Mouse (Mus musculus): Measurements from ENCODE around the gene Scrn2. TPM values are rescaled to one million over a fixed set of nuclear protein-coding genes. Genes with fewer than 3 reads are reported as not detected.
A peak's percentile ranks its signal among the peaks of the same experiment; 100 is the strongest.

The Scrn2 gene
- total and polyA plus RNA-seq, 2 experiments from 2014 or later = 10.2 to 17.9 TPM

- Histone ChIP-seq H3K27me3 (ENCODE audit: insufficient read depth, low read length) (no peaks in the 10 kb centered on the region), H3K36me3 (ENCODE audit: insufficient read depth) (no peaks in the 10 kb centered on the region), H3K4me2 (ENCODE audit: low read depth) (peak within 1 kb of the TSS; percentile 71), H3K9ac (peak within 1 kb of the TSS; percentile 83), H3K27ac (ENCODE audit: low read depth, low read length) (peak within 1 kb of the TSS; percentile 83), H3K4me1 (ENCODE audit: insufficient read depth) (peaks cover 8% of the 10 kb centered on the region), H3K4me3 (ENCODE audit: low read depth, low read length) (peak within 1 kb of the TSS; percentile 75), H3K9me3 (ENCODE audit: low read length) (no peaks in the 10 kb centered on the region)
- DNase-seq = peak; percentile 97
- TF ChIP-seq CTCF (IDR thresholded peaks at IDR 0.05; ENCODE audit: low read depth) = 0 out of 2 replicates have a peak, but pooled peaks have one; percentile 9
- peak; percentile 96 for ATAC-seq
- WGBS = under 1% methylated on average over 46 of the region's 48 CpGs
Observed at GRCm38 (mm10) chr11:97041022-97041899, 11.5 kb downstream of the Scrn2 start, which contains the start of the genes Lrrc46 and Mrpl10. Gene Lrrc46 (minus strand): TSS chr11:97041407. Gene Mrpl10 (plus strand): TSS chr11:97041560.

- DNase-seq = no peak
- no peaks in the 10 kb centered on the region for H3K27me3 ChIP-seq (ENCODE audit: insufficient read depth, low read length)
- no peaks in the 10 kb centered on the region for H3K9me3 ChIP-seq (ENCODE audit: low read length)
- no peak overlapping the region for H3K27ac ChIP-seq (ENCODE audit: low read depth, low read length)
- H3K4me1 ChIP-seq (ENCODE audit: insufficient read depth) = peaks cover 8% of the 10 kb centered on the region
- H3K4me2 ChIP-seq (ENCODE audit: low read depth) = no peak overlapping the region
- H3K9ac ChIP-seq = no peak overlapping the region
- TF ChIP-seq CTCF (IDR thresholded peaks at IDR 0.05; ENCODE audit: low read depth) = no peak
- peaks cover 10% of the 10 kb centered on the region; the same call in 1 of the 2 replicates for H3K36me3 ChIP-seq (ENCODE audit: insufficient read depth)
- no peak for ATAC-seq
- H3K4me3 ChIP-seq (ENCODE audit: low read depth, low read length) = no peak overlapping the region
- 92% methylated on average over 8 of the region's 8 CpGs for WGBS
Observed at GRCm38 (mm10) chr11:97044902-97045301, 15.2 kb downstream of the Scrn2 start.

- H3K4me3 ChIP-seq (ENCODE audit: low read depth, low read length) = no peak overlapping the region
- ATAC-seq (no peak), DNase-seq (no peak)
- no peak overlapping the region for H3K4me2 ChIP-seq (ENCODE audit: low read depth)
- no peak overlapping the region for H3K9ac ChIP-seq
- peaks cover 10% of the 10 kb centered on the region; the same call in 1 of the 2 replicates for H3K36me3 ChIP-seq (ENCODE audit: insufficient read depth)
- no peaks in the 10 kb centered on the region for H3K27me3 ChIP-seq (ENCODE audit: insufficient read depth, low read length)
- no peaks in the 10 kb centered on the region for H3K9me3 ChIP-seq (ENCODE audit: low read length)
- no peak overlapping the region for H3K27ac ChIP-seq (ENCODE audit: low read depth, low read length)
- H3K4me1 ChIP-seq (ENCODE audit: insufficient read depth) = peaks cover 8% of the 10 kb centered on the region
- WGBS = 82% methylated on average over 7 of the region's 7 CpGs
- peak; percentile 43 for TF ChIP-seq CTCF (IDR thresholded peaks at IDR 0.05; ENCODE audit: low read depth)
Observed at GRCm38 (mm10) chr11:97045861-97046260, 16.1 kb downstream of the Scrn2 start.

GRCm38 (mm10) chr11:97048090-97048650, 18.4 kb downstream of the Scrn2 start:
- ATAC-seq = no peak

GRCm38 (mm10) chr11:97049492-97050085, 19.9 kb downstream of the Scrn2 start:
- TF ChIP-seq CTCF (IDR thresholded peaks at IDR 0.05; ENCODE audit: low read depth) = no peak
- H3K27ac ChIP-seq (ENCODE audit: low read depth, low read length) = no peak overlapping the region
- no peak overlapping the region for H3K4me3 ChIP-seq (ENCODE audit: low read depth, low read length)
- H3K9me3 ChIP-seq (ENCODE audit: low read length) = no peaks in the 10 kb centered on the region
- H3K4me1 ChIP-seq (ENCODE audit: insufficient read depth) = peaks cover 8% of the 10 kb centered on the region
- H3K36me3 ChIP-seq (ENCODE audit: insufficient read depth) = peaks cover 26% of the 10 kb centered on the region
- ATAC-seq = no peak
- H3K4me2 ChIP-seq (ENCODE audit: low read depth) = no peak overlapping the region
- 79% methylated on average over 6 of the region's 6 CpGs for WGBS
- no peak for DNase-seq
- no peaks in the 10 kb centered on the region for H3K27me3 ChIP-seq (ENCODE audit: insufficient read depth, low read length)
- no peak overlapping the region for H3K9ac ChIP-seq

More at GRCm38 (mm10) chr11:97048090-97048650, 18.4 kb downstream of the Scrn2 start:
- peaks cover 14% of the 10 kb centered on the region; the same call in 1 of the 2 replicates for H3K36me3 ChIP-seq (ENCODE audit: insufficient read depth)
- WGBS = 85% methylated on average over 8 of the region's 8 CpGs
- no peak overlapping the region for H3K4me3 ChIP-seq (ENCODE audit: low read depth, low read length)
- H3K4me2 ChIP-seq (ENCODE audit: low read depth) = no peak overlapping the region
- no peak overlapping the region for H3K27ac ChIP-seq (ENCODE audit: low read depth, low read length)
- TF ChIP-seq CTCF (IDR thresholded peaks at IDR 0.05; ENCODE audit: low read depth) = no peak
- no peak for DNase-seq
- H3K9me3 ChIP-seq (ENCODE audit: low read length) = no peaks in the 10 kb centered on the region
- peaks cover 8% of the 10 kb centered on the region for H3K4me1 ChIP-seq (ENCODE audit: insufficient read depth)
- H3K27me3 ChIP-seq (ENCODE audit: insufficient read depth, low read length) = no peaks in the 10 kb centered on the region
- no peak overlapping the region for H3K9ac ChIP-seq

GRCm38 (mm10) chr11:97050216-97050943, 20.6 kb downstream of the Scrn2 start, which contains the start of gene Osbpl7:
Gene Osbpl7 (plus strand): TSS chr11:97050628.
- peak; percentile 97 for ATAC-seq
- Histone ChIP-seq H3K9me3 (ENCODE audit: low read length) (no peaks in the 10 kb centered on the region), H3K36me3 (ENCODE audit: insufficient read depth) (peaks cover 34% of the 10 kb centered on the region), H3K4me3 (ENCODE audit: low read depth, low read length) (peak within 1 kb of the TSS; percentile 65), H3K27me3 (ENCODE audit: insufficient read depth, low read length) (no peaks in the 10 kb centered on the region), H3K27ac (ENCODE audit: low read depth, low read length) (peak within 1 kb of the TSS; percentile 69), H3K4me1 (ENCODE audit: insufficient read depth) (peaks cover 8% of the 10 kb centered on the region), H3K9ac (peak within 1 kb of the TSS; percentile 69), H3K4me2 (ENCODE audit: low read depth) (peak within 1 kb of the TSS; percentile 93)
- WGBS = 2% methylated on average over 18 of the region's 18 CpGs
- peak; percentile 54 for TF ChIP-seq CTCF (IDR thresholded peaks at IDR 0.05; ENCODE audit: low read depth)
- DNase-seq = peak; percentile 86
